Mouse (Mus musculus): ENCODE data around the gene Ankrd6. TPM values are rescaled to one million over a fixed set of nuclear protein-coding genes. Genes with fewer than 3 reads are reported as not detected.

The Ankrd6 gene
- total RNA-seq, 2 experiments from 2014 or later: 43.3 to 51.8 TPM

- intact Hi-C loops (cut with DNase I): no loop called here
- no peak for DNase-seq (ENCODE audit: low spot score in 2 of 2)
These were observed 41.2 kb downstream of the Ankrd6 start for GRCm38 (mm10) chr4:32909241-32909979.

DNA sequence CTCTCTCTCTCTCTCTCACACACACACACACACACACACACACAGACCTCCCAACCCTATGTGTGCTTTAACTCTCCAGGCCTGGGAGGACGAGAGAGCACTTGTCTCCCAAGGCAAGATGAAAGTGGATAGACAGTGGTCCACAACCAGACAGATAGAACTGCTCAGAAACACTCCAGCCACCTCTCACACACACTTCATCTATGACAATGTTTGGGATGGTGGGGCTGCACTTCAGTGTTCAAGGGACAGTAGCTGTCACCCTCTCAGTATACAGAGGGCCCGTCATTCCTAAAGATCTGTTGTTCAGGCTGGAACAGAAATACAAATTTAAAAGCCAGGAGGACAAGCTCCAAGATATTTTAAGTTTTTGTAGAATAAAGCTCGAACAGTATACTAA, 43.0 kb downstream of the Ankrd6 start:
- intact Hi-C loops (cut with DNase I): no loop called here
- DNase-seq (ENCODE audit: low spot score in 2 of 2): no peak

GRCm38 (mm10) chr4:32906627-32907026, 44.0 kb downstream of the Ankrd6 start:
- peak; percentile 41 to 86 for DNase-seq (ENCODE audit: low spot score in 2 of 2)
- intact Hi-C loops (cut with DNase I): no loop called here

DNA sequence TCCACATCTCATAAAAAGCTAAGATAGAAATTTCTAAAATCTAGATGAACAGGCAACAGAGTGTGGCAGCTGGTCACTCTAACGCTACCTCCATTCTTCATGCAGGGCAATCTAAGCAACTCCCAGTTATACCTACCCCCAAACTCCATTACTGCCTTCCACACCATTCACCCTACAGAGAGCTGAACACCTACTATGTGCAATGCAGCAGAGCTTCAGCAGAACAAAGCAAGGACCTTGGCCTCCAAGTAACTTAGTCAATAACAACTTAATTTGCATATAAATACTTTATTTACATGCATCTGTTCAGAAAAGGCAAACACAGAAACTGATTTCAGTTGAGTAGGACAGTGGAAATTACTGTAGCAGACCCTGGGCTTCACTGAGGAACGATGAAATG, 44.7 kb downstream of the Ankrd6 start:
- DNase-seq (ENCODE audit: low spot score in 2 of 2): no peak
- intact Hi-C loops (cut with DNase I): no loop called here

DNA sequence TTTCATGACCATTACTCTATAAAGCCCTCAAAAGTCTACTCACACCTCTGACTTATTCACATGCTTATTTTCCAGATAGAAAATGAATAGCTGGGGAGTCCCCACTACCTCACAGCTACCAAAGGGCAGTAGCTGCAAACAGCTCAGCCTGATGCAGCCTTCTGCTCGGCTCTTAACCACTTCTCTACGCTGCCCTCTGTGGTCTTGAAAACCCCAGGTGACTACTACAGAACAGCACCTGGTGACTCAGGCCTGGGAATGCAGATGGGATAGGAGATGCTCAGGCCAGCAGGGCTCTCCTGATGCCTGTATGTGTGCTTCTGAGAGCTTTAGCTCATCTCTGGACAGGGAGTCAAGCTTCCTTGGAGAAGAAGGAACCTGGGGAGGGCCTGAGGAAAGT, 45.3 kb downstream of the Ankrd6 start:
- DNase-seq (ENCODE audit: low spot score in 2 of 2): no peak
- intact Hi-C loops (cut with DNase I): no loop called here

- DNase-seq (ENCODE audit: low spot score in 2 of 2): peak in 1 of 2 experiments; percentile 49
- intact Hi-C loops (cut with DNase I): no loop called here
These were observed 46.8 kb downstream of the Ankrd6 start for GRCm38 (mm10) chr4:32903826-32904225.

- DNase-seq (ENCODE audit: low spot score in 2 of 2): no peak
- intact Hi-C loops (cut with DNase I): no loop called here
These were observed 51.6 kb downstream of the Ankrd6 start for GRCm38 (mm10) chr4:32899051-32899450.

DNA sequence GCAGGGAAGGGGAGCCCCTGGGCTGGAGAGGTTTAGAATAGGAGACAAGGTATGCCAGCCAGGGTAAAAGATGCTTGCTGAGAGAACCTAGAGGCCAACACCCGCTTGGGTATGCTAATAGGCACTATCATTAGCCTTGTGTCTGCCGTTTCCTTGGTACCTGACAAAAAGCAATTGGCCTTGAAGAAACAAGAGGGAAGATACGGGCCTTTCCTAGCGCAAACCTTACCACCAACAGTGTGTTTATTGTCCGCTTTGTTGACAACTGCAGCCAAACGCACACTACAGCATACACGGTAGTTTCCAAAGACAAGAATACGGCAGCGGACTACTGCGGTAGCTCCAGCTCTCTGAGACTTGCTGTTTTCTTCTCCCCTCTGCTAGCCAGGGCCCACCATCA, 59.3 kb downstream of the Ankrd6 start:
- intact Hi-C loops (cut with DNase I): loop anchor here (2.0 kb wide), 1 partner anchor 21 kb away; no protein-coding TSS in a partner anchor
- no peak for DNase-seq (ENCODE audit: low spot score in 2 of 2)

- intact Hi-C loops (cut with DNase I): loop anchor here (2.0 kb wide), 1 partner anchor 20 kb away; no protein-coding TSS in a partner anchor
- no peak for DNase-seq (ENCODE audit: low spot score in 2 of 2)
These were observed 59.9 kb downstream of the Ankrd6 start for GRCm38 (mm10) chr4:32890735-32891098.

DNA sequence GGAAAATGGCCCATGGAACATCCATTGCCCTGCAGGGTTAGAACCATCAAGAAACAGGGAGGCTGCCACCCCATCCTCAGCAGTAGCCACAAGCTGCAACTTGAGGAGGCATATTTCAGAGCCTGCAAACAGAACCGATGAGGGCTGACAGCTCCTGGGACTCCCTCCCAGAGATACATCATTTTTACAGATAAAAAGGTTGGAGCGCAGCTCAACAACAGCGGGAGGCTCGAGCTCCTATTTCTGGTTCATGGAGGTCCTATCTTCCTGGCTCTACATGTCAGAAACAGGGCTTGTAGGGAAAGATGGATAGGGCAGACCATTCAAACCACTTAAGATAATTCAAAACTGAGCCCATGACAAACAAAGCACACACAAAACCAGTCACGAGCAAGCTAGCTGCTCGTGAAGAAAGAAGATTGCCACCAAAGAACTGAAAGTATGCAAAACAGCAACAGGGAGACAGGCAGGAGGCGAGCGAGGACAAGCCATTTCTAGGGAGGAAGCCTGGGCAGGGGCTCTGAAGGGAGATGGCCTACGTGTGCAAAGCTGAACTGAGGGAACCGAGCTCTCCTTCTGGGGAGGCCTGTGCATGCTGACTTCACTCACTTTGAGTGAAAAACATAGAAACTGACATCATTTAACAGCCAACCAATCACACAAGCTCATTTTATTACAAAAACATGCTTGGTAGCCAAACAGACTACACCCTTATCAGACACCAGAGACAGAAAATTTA, 60.5 kb downstream of the Ankrd6 start:
- intact Hi-C loops (cut with DNase I): loop anchor here (2.0 kb wide), 1 partner anchor 19 kb away; no protein-coding TSS in a partner anchor
- DNase-seq (ENCODE audit: low spot score in 2 of 2): peak in 1 of 2 experiments; percentile 37

GRCm38 (mm10) chr4:32889246-32889645, 61.4 kb downstream of the Ankrd6 start:
- peak; percentile 39 to 68 for DNase-seq (ENCODE audit: low spot score in 2 of 2)

GRCm38 (mm10) chr4:32886479-32886878, 64.2 kb downstream of the Ankrd6 start:
- DNase-seq (ENCODE audit: low spot score in 2 of 2): no peak
- intact Hi-C loops (cut with DNase I): no loop called here

More at GRCm38 (mm10) chr4:32889246-32889645, 61.4 kb downstream of the Ankrd6 start:
- intact Hi-C loops (cut with DNase I): no loop called here

DNA sequence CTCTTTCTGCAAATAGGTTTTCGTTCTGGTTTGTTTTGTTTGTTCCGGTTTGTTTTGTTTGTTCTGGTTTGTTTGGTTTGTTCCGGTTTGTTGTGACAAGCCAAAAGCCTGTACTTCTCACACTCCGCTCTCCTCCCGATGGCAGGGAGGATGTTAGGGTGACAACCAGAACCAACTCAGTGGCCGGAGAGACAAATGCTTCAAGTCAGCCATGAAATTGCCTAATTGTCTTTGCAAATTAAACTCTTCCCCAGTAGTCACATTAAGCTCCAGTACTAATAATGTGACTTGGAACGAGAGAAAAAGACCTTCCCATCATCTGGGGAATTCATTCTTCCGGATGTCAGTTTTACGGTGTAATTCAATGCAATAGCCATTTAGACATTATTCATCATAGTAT, 66.0 kb downstream of the Ankrd6 start:
- DNase-seq (ENCODE audit: low spot score in 2 of 2): no peak
- intact Hi-C loops (cut with DNase I): no loop called here

- no peak for DNase-seq (ENCODE audit: low spot score in 2 of 2)
- intact Hi-C loops (cut with DNase I): no loop called here
These were observed 69.6 kb downstream of the Ankrd6 start for GRCm38 (mm10) chr4:32881001-32881400.

DNA sequence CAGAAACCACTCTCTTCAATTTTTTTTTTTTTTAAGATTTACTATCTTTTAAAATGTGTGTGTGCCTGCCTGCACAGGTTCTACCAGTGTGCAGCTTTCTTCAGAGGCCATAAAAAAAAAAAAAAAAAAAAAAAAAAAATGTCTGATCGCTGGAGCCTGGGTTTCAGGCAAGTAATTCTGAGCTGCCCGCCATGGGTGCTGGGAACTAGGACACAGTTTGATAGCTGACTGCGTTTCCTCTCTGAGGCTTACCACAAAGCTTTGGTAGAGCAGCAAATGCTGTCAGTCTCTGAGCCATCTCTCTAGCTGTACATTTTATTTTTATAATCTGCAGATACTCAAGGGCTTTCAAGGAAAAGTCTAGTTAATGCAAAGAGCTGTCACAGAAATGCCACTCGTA, 76.0 kb downstream of the Ankrd6 start:
- intact Hi-C loops (cut with DNase I): no loop called here
- no peak for DNase-seq (ENCODE audit: low spot score in 2 of 2)

DNA sequence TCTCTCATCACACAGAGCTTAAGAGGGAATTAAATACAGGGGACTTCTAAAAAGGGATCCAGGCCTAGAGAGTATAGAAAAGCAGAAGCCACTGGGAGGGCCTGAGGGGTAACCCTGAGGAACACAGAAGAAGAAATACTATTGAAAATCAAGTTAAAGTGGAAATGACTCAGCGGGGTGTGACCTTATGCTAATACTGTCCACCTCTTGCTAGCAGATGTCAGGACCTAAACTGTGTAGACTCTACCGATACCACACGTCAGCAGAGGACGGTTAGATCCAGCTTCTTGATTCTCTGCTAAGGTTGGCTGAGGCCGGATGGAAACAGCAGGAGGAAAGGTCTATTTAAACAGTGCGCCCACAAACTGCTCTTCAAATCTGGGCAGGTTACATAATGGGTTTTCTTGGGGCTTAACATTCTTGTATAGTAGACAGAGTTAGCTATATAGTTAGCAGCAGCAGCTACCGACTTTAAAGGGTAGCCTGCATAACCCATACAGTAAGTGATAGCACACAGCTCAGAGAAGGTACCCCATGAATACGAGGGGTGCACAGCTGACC, 78.4 kb downstream of the Ankrd6 start:
- intact Hi-C loops (cut with DNase I): no loop called here
- peak in 1 of 2 experiments; percentile 60 for DNase-seq (ENCODE audit: low spot score in 2 of 2)

DNA sequence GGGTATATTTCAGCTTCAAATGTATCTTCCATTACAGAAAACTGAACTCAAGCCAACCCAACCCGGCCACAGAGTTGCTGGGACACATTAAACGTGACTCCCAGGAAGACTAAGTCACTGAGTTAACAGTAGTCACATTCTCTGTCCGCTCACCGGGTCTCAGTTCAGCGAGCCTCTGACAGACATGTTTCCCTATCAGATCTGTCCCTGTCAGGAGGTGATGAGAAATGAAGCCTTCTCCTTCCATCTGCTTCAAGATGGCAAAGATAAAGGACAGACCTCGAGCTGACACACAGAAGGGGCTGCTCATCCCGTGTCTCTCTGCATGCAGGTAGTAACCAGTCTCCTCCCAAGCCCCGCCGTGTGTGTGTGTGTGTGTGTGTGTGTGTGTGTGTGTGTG, 81.3 kb downstream of the Ankrd6 start:
- DNase-seq (ENCODE audit: low spot score in 2 of 2): no peak
- intact Hi-C loops (cut with DNase I): no loop called here

DNA sequence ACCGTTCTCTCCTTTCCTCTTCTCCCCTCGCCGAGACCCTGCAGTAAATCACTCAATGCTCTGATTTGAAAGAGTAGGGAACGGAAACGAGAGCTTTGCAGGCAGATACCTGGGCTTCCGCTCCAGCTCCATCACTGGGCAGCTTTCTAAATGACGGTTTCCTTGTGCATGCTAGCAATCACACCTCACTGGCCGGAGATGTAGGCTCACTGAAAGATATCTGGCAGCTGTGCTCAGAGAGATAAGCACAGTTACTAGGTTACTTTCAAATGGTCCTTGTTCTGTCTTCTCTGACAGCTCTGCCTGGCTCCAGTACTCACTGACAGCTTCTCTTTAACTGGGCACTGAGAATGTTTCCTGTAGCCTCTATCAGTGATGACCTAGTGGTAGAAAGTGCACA, 81.8 kb downstream of the Ankrd6 start:
- DNase-seq (ENCODE audit: low spot score in 2 of 2): no peak
- intact Hi-C loops (cut with DNase I): no loop called here

- peak in 1 of 2 experiments; percentile 70 for DNase-seq (ENCODE audit: low spot score in 2 of 2)
- intact Hi-C loops (cut with DNase I): no loop called here
These were observed 82.2 kb downstream of the Ankrd6 start for GRCm38 (mm10) chr4:32868437-32868836.

DNA sequence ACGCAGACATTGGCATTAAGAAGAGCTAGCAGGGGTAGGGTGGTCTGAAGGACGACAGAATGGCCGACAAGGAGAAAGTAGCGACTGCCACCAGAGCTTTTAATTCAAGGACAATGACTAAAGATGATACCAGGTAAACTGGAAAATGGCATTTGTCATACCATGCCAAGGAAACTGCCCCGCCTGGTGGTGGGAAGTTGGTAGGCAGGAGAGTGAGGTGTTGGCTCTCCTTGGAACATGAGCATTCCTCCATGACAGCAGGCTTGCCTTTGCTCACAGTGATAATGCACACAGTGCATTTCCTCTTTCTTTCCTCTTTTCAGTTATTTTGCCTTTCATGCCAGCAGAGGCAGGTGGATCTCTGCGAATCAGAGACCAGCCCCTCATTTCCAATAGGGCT, 83.2 kb downstream of the Ankrd6 start:
- DNase-seq (ENCODE audit: low spot score in 2 of 2): no peak
- intact Hi-C loops (cut with DNase I): no loop called here

GRCm38 (mm10) chr4:32864867-32865242, 85.8 kb downstream of the Ankrd6 start:
- intact Hi-C loops (cut with DNase I): loop anchor here (2.0 kb wide), 1 partner anchor 76 kb away; no protein-coding TSS in a partner anchor
- no peak for DNase-seq (ENCODE audit: low spot score in 2 of 2)

Data from left cerebral cortex, postnatal 25 days (tissue).